Mouse (Mus musculus): ENCODE data around the gene Bcdin3d. TPM values are rescaled to one million over a fixed set of nuclear protein-coding genes. Genes with fewer than 3 reads are reported as not detected.

Gene Bcdin3d
- polyA plus RNA-seq, 1 experiment = 13.2 TPM

DNA sequence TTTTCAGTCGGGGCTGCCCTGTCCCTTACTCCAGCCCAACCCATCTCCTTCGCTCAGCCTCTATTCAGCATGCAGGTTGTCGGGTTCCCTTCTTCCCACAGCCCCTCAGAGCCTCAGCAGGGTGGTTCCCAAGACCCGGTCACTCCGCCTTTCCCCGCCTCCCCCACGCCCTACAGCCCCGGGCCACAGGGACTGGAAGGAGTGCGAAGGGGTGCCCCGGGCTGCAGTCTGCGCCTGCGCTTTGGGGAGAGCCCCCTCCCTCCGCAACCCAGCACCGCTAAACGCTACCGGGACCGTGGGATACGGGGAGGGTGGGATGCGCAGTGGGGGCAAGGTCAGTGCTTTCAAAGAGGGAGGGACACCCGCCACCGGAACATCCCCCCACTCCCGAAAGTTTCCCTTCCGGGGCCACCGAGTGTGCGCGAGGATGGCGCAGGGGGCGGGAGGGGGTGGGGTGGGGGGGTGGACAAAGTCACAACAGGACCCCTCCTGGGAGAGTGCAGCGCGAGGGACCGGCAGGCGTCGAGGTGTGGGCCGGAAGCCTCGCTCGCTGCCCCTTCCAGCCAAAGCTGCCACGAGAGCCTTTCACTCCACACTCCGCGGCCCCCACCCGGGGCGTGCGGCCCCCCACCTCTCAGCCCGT, 17.4 kb downstream of the Bcdin3d start:
- no peak for TF ChIP-seq GATA1 (IDR thresholded peaks at IDR 0.05; ENCODE audit: low read length)

DNA sequence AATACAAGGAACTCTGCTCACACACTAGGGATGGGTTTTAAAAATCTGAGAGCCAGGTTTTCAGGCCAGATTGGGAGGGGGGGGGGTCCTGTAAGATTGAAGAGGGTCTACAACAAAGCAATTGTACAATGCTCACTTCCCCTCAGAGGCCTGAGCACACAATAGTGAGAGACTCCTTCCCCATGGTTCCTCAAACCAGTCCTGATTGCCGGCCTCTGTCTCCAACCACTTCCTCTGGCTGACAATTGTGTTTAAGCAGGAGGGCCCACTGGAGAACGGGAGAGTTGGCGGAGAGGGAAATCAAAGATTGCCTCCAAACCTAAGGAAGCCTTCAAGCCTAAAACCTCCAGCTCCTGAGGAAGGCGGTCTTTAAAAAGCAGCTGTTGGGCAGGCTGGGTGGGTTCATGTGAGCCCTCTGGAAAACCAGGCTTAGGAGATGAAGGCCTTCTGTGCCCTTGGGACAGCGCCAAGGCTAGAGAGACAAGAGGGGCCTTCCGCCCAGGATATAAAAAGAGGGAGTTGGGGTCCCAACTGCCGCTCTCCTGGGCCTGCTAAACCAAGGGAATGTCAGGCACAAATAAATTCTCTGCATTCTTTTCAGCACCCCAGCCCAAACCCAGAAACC, 18.1 kb downstream of the Bcdin3d start:
- no peak for TF ChIP-seq GATA1 (IDR thresholded peaks at IDR 0.05; ENCODE audit: low read length)

DNA sequence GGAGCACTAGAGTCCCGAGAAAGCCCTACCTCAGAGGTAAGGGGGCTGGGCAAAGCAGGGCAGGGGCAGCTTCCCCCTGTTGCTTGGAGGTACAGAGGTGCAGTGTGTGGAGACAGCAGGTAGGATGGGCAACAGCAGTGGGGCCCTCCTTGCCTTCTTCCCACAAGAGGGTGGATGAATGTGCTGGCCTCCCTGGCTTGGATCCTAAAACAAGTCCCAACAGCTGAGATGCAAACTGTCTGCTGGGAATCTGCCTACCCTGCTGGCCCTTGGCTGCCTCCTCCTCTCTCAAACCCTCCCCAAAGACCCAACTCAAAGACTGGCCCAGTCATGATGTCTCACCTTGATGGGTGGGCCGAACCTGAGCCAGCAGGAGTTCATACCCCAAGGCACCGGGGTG, 19.1 kb downstream of the Bcdin3d start:
- TF ChIP-seq GATA1 (IDR thresholded peaks at IDR 0.05; ENCODE audit: low read length) = no peak

DNA sequence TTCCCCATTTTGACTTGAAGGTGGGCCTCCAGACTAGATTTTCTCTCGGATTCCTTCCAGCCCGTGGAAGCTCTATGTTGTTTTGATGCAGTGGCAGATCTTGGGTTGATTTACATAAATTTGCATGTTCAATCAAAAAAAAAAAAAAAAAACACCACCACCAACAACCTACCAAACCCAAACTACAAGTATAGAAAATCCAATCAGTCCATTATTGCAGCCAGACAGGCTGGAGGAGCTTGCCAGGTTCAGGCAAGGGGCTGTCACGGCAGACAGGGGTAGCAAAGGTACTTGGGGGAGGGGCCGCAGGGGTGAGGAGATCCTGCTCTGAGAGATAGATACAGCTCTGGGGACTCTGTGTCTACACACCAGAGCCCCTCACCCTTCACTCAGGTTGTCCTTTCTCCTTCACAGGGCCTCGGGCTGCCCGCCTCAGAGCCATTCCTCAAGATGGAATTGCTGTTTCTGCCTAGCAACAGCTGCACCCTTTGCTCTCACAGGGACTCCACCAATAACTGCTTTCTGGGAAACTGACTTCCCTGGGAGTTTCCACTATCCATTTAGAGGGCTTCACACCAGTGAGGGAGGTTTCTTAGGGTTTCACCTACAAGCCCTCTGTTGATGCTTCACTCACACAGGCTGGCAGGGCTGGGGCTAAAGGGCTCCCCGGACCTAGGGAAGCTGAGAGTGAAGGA, 19.8 kb downstream of the Bcdin3d start:
- TF ChIP-seq GATA1 (IDR thresholded peaks at IDR 0.05; ENCODE audit: low read length) = no peak

DNA sequence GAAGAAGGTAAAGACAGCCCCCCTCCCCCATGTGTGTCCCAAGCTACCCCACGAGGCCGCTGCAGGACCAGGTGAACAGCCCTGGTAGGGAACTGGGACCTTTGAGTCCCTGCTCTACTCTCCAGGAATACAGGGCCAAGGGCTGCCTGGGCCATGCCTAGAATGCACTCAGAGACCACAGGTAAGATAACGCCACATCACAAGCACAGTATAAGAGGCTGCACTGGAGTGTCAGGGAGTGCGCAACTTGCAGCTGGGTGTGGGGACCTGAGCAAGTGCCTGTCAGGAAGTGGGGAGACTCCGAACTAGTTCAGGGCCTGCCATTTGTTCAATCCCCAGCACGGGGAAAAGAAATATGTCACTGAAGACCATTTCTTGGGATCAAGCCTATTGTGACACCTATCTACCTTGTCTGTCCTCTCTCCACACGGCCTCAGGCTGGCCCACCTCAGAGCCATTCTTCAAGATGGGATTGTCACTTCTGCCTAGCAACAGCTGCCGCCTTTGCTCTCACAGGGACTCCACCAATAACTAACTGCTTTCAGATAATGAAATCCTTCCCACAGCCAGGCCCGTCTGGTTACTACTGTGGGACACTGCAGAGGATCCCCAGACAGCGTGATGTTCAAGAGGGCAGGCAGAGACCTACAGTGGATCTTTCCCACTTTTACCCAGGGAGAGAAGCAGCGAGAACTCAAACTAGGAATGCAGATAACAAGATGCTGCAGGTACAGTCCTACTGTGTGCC, 21.2 kb downstream of the Bcdin3d start:
- TF ChIP-seq GATA1 (IDR thresholded peaks at IDR 0.05; ENCODE audit: low read length) = no peak

DNA sequence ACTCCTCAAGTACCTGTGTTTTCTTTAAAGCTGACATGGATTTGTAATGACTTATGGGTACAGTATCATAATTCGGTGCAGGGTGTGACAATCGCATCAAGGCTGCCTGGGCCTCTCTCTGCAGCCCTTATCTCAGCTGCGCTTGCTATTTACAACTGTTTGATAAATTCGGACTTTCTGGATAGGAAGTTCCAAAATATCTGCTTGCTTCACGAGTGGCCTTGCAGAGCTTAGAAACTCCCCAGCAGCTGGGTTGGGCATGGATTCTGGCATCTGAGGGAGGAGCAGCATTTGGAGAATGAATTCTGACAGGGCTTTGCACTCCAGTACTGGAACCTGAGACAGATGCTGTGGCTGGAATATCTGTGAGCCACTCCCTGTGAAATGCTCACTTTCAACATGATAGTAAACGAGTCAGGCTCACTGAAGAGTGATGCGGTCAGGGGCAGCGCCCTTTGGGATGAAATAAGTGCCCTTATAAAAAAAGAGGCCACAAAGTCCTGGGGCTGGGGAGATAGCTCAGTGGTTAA, 24.7 kb downstream of the Bcdin3d start:
- TF ChIP-seq GATA1 (IDR thresholded peaks at IDR 0.05; ENCODE audit: low read length) = peak; percentile 38

DNA sequence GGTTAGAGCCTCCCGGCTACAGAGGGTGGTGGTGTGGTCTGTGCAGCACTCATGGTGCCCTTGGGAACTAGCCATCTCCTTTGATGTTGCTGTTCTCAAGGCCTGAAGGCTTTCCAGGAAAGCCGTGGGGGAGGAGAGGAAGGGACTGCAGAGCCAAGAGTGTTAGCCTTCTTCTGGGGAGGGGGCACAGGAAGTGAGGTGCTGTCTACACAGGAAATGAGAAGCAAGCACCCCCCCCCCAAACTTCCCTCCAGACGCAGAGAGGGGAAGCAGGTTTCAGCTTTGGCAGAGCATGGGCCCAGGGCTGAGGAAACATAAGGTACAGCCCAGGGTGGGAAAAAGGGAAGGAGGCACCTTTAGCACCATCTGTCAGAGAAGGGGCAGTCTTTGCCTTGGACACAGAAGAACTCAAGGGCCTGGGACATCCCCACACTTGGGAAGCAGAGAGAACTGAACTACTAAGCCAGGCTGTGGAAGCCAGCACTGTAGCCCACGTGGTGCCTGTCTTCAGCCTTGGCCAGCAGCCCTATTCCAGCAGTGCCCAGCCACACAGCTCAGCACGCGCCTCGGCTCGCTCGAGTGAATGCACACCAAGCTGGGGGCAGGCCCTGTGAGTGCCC, 25.3 kb downstream of the Bcdin3d start:
- TF ChIP-seq GATA1 (IDR thresholded peaks at IDR 0.05; ENCODE audit: low read length) = no peak

DNA sequence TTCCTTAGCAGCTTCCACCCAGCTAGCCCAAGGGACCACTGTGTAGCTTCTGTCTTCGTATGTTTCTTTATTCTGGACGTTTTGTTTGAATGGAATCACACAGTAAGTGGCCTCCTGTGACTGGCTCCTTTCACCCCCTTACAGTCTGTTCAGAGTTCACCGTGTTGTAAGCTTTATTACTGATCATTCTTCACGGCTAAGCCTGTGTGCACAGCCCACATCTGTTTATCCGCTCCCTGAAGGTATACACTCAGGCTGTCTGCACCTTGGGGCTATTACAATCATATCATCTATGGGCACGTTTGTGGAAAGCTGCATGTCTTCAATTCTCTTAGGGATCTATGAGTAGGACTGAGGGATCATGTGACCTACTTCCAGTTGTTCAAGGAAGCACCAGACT, 29.0 kb downstream of the Bcdin3d start:
- no peak for TF ChIP-seq GATA1 (IDR thresholded peaks at IDR 0.05; ENCODE audit: low read length)

DNA sequence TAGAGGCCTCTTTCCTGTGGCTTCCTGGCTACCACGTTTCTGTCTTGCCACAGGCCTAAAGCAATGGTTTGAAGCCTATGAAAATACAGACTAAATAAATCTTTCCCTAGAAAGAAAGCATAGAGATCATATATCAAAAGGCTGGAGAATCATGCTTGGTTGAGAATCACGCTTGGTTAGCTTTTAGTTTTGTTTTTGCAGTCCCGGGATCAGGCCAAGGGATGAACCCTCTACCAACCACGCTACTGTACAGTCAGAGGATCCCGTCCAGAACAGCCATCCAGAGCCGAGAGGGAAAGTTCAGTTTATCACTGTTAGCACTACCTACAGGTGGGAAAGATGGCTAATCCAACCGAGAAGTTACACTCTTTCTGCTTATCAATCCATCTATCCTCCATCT, 32.2 kb downstream of the Bcdin3d start:
- no peak for TF ChIP-seq GATA1 (IDR thresholded peaks at IDR 0.05; ENCODE audit: low read length)

DNA sequence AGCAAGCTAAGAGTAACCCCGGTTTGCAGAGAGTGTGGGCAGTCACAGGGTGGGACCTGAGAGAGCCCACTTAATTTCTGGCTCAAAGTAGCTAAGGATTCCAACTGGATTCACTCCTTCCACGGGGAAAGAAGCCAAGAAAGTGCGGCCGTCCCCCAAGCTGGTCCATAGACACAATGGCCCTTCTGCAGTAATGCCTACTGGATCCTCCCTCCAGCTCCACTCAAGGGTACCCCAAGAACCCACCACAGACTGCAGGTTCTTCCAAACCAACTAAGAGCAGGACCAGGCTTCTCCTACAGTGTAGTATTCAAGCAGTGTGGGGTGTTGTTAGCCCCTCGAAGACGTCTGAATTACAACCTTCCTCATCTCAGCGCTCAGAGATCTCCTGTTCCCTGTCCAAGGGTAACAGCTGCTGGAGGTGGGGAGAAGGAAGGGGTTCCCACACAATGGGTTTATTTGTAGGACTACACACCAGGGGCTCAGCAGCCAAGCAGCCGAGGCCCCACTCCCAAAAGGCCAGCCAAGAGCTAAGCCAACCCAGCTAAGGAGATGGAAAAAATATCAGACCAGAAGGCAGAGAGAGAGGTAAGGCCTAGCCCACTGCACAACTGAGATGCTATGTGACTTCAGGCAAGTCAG, 33.6 kb downstream of the Bcdin3d start:
- no peak for TF ChIP-seq GATA1 (IDR thresholded peaks at IDR 0.05; ENCODE audit: low read length)

DNA sequence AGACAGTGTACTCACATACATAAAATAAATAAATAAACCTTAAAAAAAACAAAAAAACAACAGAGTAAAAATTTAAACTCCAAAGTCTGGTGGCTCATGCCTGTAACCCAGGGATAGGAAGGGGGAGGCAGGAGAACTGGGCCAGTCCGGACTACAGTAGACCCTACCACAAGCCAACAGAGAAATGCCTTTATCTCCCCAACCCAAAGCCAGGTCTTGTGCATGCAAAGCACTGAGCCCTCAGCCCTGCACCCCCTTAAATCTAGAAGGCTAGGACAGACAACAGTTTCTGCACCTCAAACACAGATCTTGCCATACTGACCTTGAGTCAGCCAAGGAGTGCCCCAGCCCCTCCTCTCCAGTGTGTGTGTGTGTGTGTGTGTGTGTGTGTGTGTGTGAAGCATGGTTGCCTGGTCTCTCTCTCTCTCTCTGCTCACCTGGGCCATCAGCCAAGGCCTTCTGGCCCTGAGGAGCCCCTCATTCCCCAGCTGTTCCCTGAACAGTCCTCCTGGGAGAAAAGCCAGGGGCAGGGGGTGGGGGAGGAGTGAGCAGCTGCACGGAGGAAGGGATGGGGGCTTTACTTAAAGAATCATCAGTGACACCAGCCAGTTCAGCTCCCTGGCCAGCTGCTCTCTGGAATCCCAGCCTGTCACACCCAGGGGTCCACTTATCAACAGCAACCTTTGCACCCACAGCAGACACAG, 34.3 kb downstream of the Bcdin3d start:
- TF ChIP-seq GATA1 (IDR thresholded peaks at IDR 0.05; ENCODE audit: low read length) = no peak

DNA sequence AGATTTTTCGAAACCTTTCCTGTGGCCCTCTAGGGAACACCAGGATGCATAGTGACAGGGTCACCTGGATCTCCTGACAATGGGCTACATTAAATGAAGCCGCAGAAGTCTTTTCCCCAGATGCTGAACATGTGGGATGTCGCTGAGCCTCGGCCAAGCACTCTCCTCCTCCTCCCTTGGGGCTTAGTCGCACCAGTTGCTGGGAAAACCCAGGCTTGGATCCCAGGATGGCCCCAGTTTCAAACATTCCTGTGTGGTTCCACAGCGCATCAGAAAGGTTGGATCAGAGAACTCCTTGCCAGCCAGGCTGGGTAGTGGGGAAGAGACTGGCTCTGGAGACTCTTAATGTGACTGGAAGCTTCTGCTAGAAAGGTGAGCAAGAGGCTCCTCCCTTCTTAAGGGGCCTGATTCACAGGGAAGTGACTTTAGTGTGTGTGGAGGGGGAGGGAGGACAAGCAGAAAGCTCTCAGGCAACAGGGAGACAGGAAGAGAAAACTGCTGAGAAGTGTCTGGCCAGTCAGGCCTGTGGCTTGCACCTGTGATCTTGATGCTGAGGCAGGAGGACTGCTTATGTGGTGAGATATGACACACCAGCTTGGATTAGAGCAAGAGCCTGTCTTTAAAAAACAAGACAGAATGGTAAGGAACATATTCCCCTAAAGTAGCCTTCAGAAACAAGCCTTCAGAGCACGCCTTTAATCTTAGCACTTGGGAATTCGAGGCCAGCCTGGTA, 35.4 kb downstream of the Bcdin3d start:
- no peak for TF ChIP-seq GATA1 (IDR thresholded peaks at IDR 0.05; ENCODE audit: low read length)

DNA sequence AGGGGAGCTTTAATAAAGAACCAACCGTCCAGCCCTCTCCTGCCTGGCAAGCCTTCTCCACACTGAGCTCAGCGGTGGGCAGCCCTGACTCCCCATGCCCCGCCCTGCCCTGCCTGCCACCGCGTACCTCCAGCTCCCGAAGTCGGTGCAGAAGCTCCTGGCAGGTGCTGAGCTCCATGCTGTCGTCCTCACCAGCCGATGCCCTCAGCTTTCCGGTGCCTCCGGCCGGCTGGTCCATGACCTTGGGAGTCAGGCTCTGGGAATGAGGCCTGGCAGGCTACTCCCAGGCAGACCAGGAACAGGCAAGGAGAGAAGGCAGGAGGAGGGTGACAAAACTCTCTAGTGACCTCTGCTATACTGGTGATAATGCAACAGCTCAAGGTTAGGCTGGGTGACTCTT, 40.6 kb downstream of the Bcdin3d start:
- TF ChIP-seq GATA1 (IDR thresholded peaks at IDR 0.05; ENCODE audit: low read length) = no peak

Measured in G1E-ER4 (cell line).